Mouse (Mus musculus): ENCODE measurements at regions not wholly inside any gene's neighbourhood (a gene's known extent, or its start where the extent isn't known, plus 50 kb on each side); places are given as distances from the start of the nearest gene placed in this dataset.

- Histone ChIP-seq H3K9ac (ENCODE audit: low read depth, low read length) (no peak overlapping the region), H3K4me2 (ENCODE audit: low read length) (no peak overlapping the region), H3K4me1 (ENCODE audit: control insufficient read depth, insufficient read depth, low read length) (no peaks in the 10 kb centered on the region), H3K36me3 (ENCODE audit: control insufficient read depth, insufficient read depth, low read length) (no peaks in the 10 kb centered on the region), H3K27me3 (ENCODE audit: control insufficient read depth, insufficient read depth, low read depth, low read length) (no peaks in the 10 kb centered on the region), H3K9me3 (replicated peaks; ENCODE audit: control insufficient read depth, low read length, poor library complexity, severe bottlenecking) (no peaks in the 10 kb centered on the region), H3K4me3 (ENCODE audit: low read depth, low read length) (no peak overlapping the region), H3K27ac (ENCODE audit: low read length) (no peak overlapping the region)
- 31% methylated on average over 4 of the region's 4 CpGs for WGBS
- ATAC-seq = peak; percentile 66
Observed at GRCm38 (mm10) chr9:43524947-43525565, 214.4 kb downstream of the Trim29 start.

DNA sequence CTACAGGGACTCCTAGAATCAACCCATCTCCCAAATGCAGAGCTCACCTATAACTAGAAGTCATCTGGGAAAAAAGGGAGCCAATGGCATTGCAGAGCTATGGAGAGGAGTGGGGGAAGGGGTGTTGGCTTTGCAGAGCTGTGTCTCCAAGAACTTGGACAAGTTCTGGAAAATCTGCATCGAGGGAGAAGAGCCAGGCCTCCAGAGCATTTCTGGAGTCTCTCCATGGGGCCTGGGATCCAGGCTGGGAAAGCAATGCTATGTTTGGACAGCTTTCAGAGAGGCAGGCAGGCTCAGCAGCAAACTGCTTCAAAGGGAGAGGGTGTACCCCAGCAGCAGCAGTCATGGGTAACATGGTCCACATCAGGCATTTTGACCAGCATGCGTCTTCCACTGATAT lies 211.6 kb upstream of the Nectin1 start:
- WGBS = 87% methylated on average over 2 of the region's 2 CpGs
- ATAC-seq = no peak

GRCm38 (mm10) chr9:43535967-43536366 lies 207.8 kb upstream of the Nectin1 start:
- Histone ChIP-seq H3K9ac (ENCODE audit: low read depth, low read length) (no peak overlapping the region), H3K9me3 (replicated peaks; ENCODE audit: control insufficient read depth, low read length, poor library complexity, severe bottlenecking) (no peaks in the 10 kb centered on the region), H3K4me2 (ENCODE audit: low read length) (no peak overlapping the region), H3K27me3 (ENCODE audit: control insufficient read depth, insufficient read depth, low read depth, low read length) (no peaks in the 10 kb centered on the region), H3K36me3 (ENCODE audit: control insufficient read depth, insufficient read depth, low read length) (no peaks in the 10 kb centered on the region), H3K27ac (ENCODE audit: low read length) (no peak overlapping the region), H3K4me3 (ENCODE audit: low read depth, low read length) (no peak overlapping the region), H3K4me1 (ENCODE audit: control insufficient read depth, insufficient read depth, low read length) (no peaks in the 10 kb centered on the region)
- ATAC-seq = no peak
- WGBS = 90% methylated on average over 7 of the region's 7 CpGs

More for the DNA sequence above, 211.6 kb upstream of the Nectin1 start:
- no peak overlapping the region for H3K27ac ChIP-seq (ENCODE audit: low read length)
- no peaks in the 10 kb centered on the region for H3K36me3 ChIP-seq (ENCODE audit: control insufficient read depth, insufficient read depth, low read length)
- H3K27me3 ChIP-seq (ENCODE audit: control insufficient read depth, insufficient read depth, low read depth, low read length) = no peaks in the 10 kb centered on the region
- H3K9me3 ChIP-seq (replicated peaks; ENCODE audit: control insufficient read depth, low read length, poor library complexity, severe bottlenecking) = no peaks in the 10 kb centered on the region
- H3K4me3 ChIP-seq (ENCODE audit: low read depth, low read length) = no peak overlapping the region
- H3K4me2 ChIP-seq (ENCODE audit: low read length) = no peak overlapping the region
- no peaks in the 10 kb centered on the region for H3K4me1 ChIP-seq (ENCODE audit: control insufficient read depth, insufficient read depth, low read length)
- H3K9ac ChIP-seq (ENCODE audit: low read depth, low read length) = no peak overlapping the region

DNA sequence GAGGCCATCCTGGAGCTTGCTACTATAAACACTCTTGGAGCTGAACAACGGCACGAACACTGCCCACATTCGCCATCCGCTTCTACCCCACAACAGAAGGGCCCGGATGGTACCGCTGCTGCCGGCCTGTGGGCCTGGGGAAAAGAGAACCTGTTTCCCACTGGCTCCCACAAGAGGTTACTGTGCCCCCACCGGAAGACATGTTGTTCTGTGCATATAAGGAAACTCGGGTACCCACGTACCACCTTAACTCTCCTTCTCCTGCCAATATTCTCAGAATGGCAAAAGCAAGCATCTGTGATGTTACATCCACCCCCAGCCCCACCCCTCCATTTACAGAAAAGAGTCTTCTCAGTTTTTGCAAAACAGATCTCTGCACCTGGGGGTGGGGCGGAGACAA lies 206.7 kb upstream of the Nectin1 start:
- WGBS = 93% methylated on average over 11 of the region's 11 CpGs

GRCm38 (mm10) chr9:43540131-43540530 lies 203.7 kb upstream of the Nectin1 start:
- 88% methylated on average over 3 of the region's 3 CpGs for WGBS
- no peaks in the 10 kb centered on the region for H3K27me3 ChIP-seq (ENCODE audit: control insufficient read depth, insufficient read depth, low read depth, low read length)
- H3K9me3 ChIP-seq (replicated peaks; ENCODE audit: control insufficient read depth, low read length, poor library complexity, severe bottlenecking) = no peaks in the 10 kb centered on the region
- H3K9ac ChIP-seq (ENCODE audit: low read depth, low read length) = no peak overlapping the region
- H3K4me1 ChIP-seq (ENCODE audit: control insufficient read depth, insufficient read depth, low read length) = peaks cover 4% of the 10 kb centered on the region; the same call in 1 of the 2 replicates
- no peak for ATAC-seq
- H3K27ac ChIP-seq (ENCODE audit: low read length) = no peak overlapping the region
- H3K4me2 ChIP-seq (ENCODE audit: low read length) = no peak overlapping the region
- H3K36me3 ChIP-seq (ENCODE audit: control insufficient read depth, insufficient read depth, low read length) = no peaks in the 10 kb centered on the region
- no peak overlapping the region for H3K4me3 ChIP-seq (ENCODE audit: low read depth, low read length)

More for the DNA sequence above, 206.7 kb upstream of the Nectin1 start:
- H3K4me1 ChIP-seq (ENCODE audit: control insufficient read depth, insufficient read depth, low read length) = no peaks in the 10 kb centered on the region
- no peaks in the 10 kb centered on the region for H3K9me3 ChIP-seq (replicated peaks; ENCODE audit: control insufficient read depth, low read length, poor library complexity, severe bottlenecking)
- no peak overlapping the region for H3K4me2 ChIP-seq (ENCODE audit: low read length)
- no peaks in the 10 kb centered on the region for H3K36me3 ChIP-seq (ENCODE audit: control insufficient read depth, insufficient read depth, low read length)
- H3K27me3 ChIP-seq (ENCODE audit: control insufficient read depth, insufficient read depth, low read depth, low read length) = no peaks in the 10 kb centered on the region
- no peak overlapping the region for H3K27ac ChIP-seq (ENCODE audit: low read length)
- H3K9ac ChIP-seq (ENCODE audit: low read depth, low read length) = no peak overlapping the region
- ATAC-seq = no peak
- H3K4me3 ChIP-seq (ENCODE audit: low read depth, low read length) = no peak overlapping the region

GRCm38 (mm10) chr9:43541234-43541633 lies 202.6 kb upstream of the Nectin1 start:
- WGBS = 88% methylated on average over 8 of the region's 8 CpGs
- ATAC-seq = no peak
- H3K9me3 ChIP-seq (replicated peaks; ENCODE audit: control insufficient read depth, low read length, poor library complexity, severe bottlenecking) = no peaks in the 10 kb centered on the region
- no peaks in the 10 kb centered on the region for H3K36me3 ChIP-seq (ENCODE audit: control insufficient read depth, insufficient read depth, low read length)
- no peak overlapping the region for H3K4me2 ChIP-seq (ENCODE audit: low read length)
- H3K9ac ChIP-seq (ENCODE audit: low read depth, low read length) = no peak overlapping the region
- no peak overlapping the region for H3K4me3 ChIP-seq (ENCODE audit: low read depth, low read length)
- peaks cover 9% of the 10 kb centered on the region; the same call in 1 of the 2 replicates for H3K4me1 ChIP-seq (ENCODE audit: control insufficient read depth, insufficient read depth, low read length)
- H3K27ac ChIP-seq (ENCODE audit: low read length) = no peak overlapping the region
- H3K27me3 ChIP-seq (ENCODE audit: control insufficient read depth, insufficient read depth, low read depth, low read length) = no peaks in the 10 kb centered on the region

DNA sequence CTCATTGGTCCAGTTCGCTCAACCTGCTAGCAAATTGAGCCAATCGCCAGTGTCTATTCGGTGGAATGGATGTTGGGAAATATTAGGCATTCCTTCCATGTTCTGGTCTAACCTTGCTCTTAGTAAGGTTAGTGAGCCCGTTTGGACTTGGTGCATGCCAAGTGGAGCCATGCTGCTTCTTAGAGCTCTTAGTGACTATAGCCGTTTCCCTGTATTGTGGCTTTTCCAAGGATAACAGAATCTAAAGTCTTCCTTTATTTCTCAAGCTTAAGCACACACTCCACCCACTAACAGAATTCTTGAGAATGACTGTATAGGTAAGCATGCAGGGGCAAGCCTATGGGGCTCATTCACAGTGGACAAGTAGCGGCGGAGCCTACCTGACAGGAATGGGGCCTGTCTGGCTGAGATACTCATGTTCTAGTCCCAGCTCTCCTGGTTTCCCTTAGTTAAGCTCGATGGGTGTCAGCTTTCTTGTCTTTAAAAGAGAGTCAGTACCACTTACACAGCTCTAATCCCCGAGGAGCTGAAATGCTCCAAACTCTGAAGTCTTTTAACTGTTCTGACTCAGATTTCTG lies 201.6 kb upstream of the Nectin1 start:
- Histone ChIP-seq H3K9ac (ENCODE audit: low read depth, low read length) (no peak overlapping the region), H3K27ac (ENCODE audit: low read length) (no peak overlapping the region), H3K4me3 (ENCODE audit: low read depth, low read length) (no peak overlapping the region), H3K4me1 (ENCODE audit: control insufficient read depth, insufficient read depth, low read length) (peaks cover 9% of the 10 kb centered on the region; the same call in 1 of the 2 replicates), H3K9me3 (replicated peaks; ENCODE audit: control insufficient read depth, low read length, poor library complexity, severe bottlenecking) (no peaks in the 10 kb centered on the region), H3K36me3 (ENCODE audit: control insufficient read depth, insufficient read depth, low read length) (no peaks in the 10 kb centered on the region), H3K27me3 (ENCODE audit: control insufficient read depth, insufficient read depth, low read depth, low read length) (no peaks in the 10 kb centered on the region), H3K4me2 (ENCODE audit: low read length) (no peak overlapping the region)
- no peak for ATAC-seq
- 89% methylated on average over 9 of the region's 9 CpGs for WGBS

GRCm38 (mm10) chr9:43545081-43545565 lies 198.7 kb upstream of the Nectin1 start:
- 0 out of 2 replicates have a peak, but pooled peaks have one; percentile 41 for ATAC-seq
- 29% methylated on average over 15 of the region's 15 CpGs for WGBS
- Histone ChIP-seq H3K27me3 (ENCODE audit: control insufficient read depth, insufficient read depth, low read depth, low read length) (no peaks in the 10 kb centered on the region), H3K4me1 (ENCODE audit: control insufficient read depth, insufficient read depth, low read length) (peaks cover 19% of the 10 kb centered on the region), H3K36me3 (ENCODE audit: control insufficient read depth, insufficient read depth, low read length) (no peaks in the 10 kb centered on the region), H3K27ac (ENCODE audit: low read length) (no peak overlapping the region), H3K9ac (ENCODE audit: low read depth, low read length) (no peak overlapping the region; the same call in 1 of the 2 replicates), H3K4me3 (ENCODE audit: low read depth, low read length) (no peak overlapping the region), H3K9me3 (replicated peaks; ENCODE audit: control insufficient read depth, low read length, poor library complexity, severe bottlenecking) (no peaks in the 10 kb centered on the region), H3K4me2 (ENCODE audit: low read length) (peak overlapping the region; percentile 45)

- H3K27me3 ChIP-seq (ENCODE audit: control insufficient read depth, insufficient read depth, low read depth, low read length) = no peaks in the 10 kb centered on the region
- no peak overlapping the region for H3K9ac ChIP-seq (ENCODE audit: low read depth, low read length)
- peak overlapping the region; percentile 26; the same call in 1 of the 2 replicates for H3K27ac ChIP-seq (ENCODE audit: low read length)
- no peak overlapping the region for H3K4me3 ChIP-seq (ENCODE audit: low read depth, low read length)
- H3K36me3 ChIP-seq (ENCODE audit: control insufficient read depth, insufficient read depth, low read length) = no peaks in the 10 kb centered on the region
- H3K9me3 ChIP-seq (replicated peaks; ENCODE audit: control insufficient read depth, low read length, poor library complexity, severe bottlenecking) = no peaks in the 10 kb centered on the region
- H3K4me1 ChIP-seq (ENCODE audit: control insufficient read depth, insufficient read depth, low read length) = peaks cover 19% of the 10 kb centered on the region
- H3K4me2 ChIP-seq (ENCODE audit: low read length) = no peak overlapping the region
- no peak; the same call in 1 of the 2 replicates for ATAC-seq
- 37% methylated on average over 4 of the region's 4 CpGs for WGBS
Observed at GRCm38 (mm10) chr9:43548883-43549282, 194.9 kb upstream of the Nectin1 start.
